Mouse (Mus musculus) liver, adult 2 months (tissue): ENCODE results near the gene Gm9573. TPM values are rescaled to one million over a fixed set of nuclear protein-coding genes. Genes with fewer than 3 reads are reported as not detected.

Experiments used
- DNase-seq: peaks from one replicate; pipeline ENCODE4 v3.0.0-alpha.2; 2011; ENCODE audit warnings: low read depth, low spot score; ENCODE audit errors: extremely low read depth
- H3K27ac ChIP-seq: fragments of 200-500 bp; replicated peaks from 2 replicates; pipeline ENCODE4 v1.5.1; 2012; ENCODE audit warnings: low read depth, mild to moderate bottlenecking, control low read depth, inconsistent platforms, low read length; ENCODE audit not compliant: insufficient read depth
- H3K27me3 ChIP-seq: fragments of 200-500 bp; 2 replicates; pipeline ENCODE4 v1.6.1; 2012; ENCODE audit warnings: mild to moderate bottlenecking, moderate library complexity, low read length, inconsistent platforms; ENCODE audit not compliant: control insufficient read depth, insufficient read depth
- H3K36me3 ChIP-seq: fragments of 200-500 bp; 2 replicates; pipeline ENCODE4 v1.6.1; 2012; ENCODE audit warnings: low read length, inconsistent platforms; ENCODE audit not compliant: control insufficient read depth, insufficient read depth
- H3K4me1 ChIP-seq: fragments of 200-500 bp; 2 replicates; pipeline ENCODE4 v1.6.1; 2011; ENCODE audit warnings: low read length; ENCODE audit not compliant: control insufficient read depth, insufficient read depth
- H3K4me3 ChIP-seq: fragments of 200-500 bp; 2 replicates; pipeline ENCODE4 v1.5.1; 2011; ENCODE audit warnings: low read depth, mild to moderate bottlenecking, control low read depth, low read length, moderate library complexity; ENCODE audit not compliant: insufficient read depth
- H3K79me2 ChIP-seq: fragments of 200-500 bp; 2 replicates; pipeline ENCODE4 v1.6.1; 2012; ENCODE audit warnings: inconsistent platforms, mild to moderate bottlenecking, low read length, moderate library complexity; ENCODE audit not compliant: control insufficient read depth, insufficient read depth
- H3K9ac ChIP-seq: fragments of 200-500 bp; 2 replicates; pipeline ENCODE4 v1.6.1; 2012; ENCODE audit warnings: low read depth, mild to moderate bottlenecking, control low read depth, inconsistent platforms, low read length
- CTCF ChIP-seq: fragments of 200-500 bp; IDR thresholded peaks from 2 replicates; pipeline ENCODE4 v1.5.1; 2011; ENCODE audit warnings: low read depth, low read length, control low read depth
- POLR2A ChIP-seq: fragments of 200-500 bp; IDR thresholded peaks from 2 replicates; pipeline ENCODE4 v1.6.1; 2011; ENCODE audit warnings: low read length, control low read depth; ENCODE audit not compliant: insufficient read depth; ENCODE audit errors: extremely low read depth
- WGBS: fragments of 180-500 bp; shearing (Covaris S2); methylation state at CpG from one replicate; pipeline ENCODE4 v1.1.7; 2018; 5-methylcytosine and 5-hydroxymethylcytosine counted together
- polyA plus RNA-seq: library from polyadenylated mRNA; depleted of rRNA; stranded (reverse); fragments of >200 nt; gene quantifications from 2 replicates; pipeline ENCODE4 v1.2.3, GENCODE M21; 2012
- total RNA-seq: library from RNA; depleted of rRNA; stranded (reverse); fragments of >200 nt; gene quantifications from 2 replicates; pipeline ENCODE4 v1.2.3, GENCODE M21; 2014

Gene Gm9573
- total and polyA plus RNA-seq, 2 experiments: not detected

- WGBS: 27% methylated on average over 14 of the region's 14 CpGs
- Histone ChIP-seq H3K27ac (no peak overlapping the region), H3K27me3 (peaks cover 3% of the 10 kb centered on the region; the same call in 1 of the 2 replicates), H3K36me3 (no peaks in the 10 kb centered on the region), H3K4me3 (no peak overlapping the region), H3K9ac (no peak overlapping the region), H3K79me2 (no peaks in the 10 kb centered on the region), H3K4me1 (no peaks in the 10 kb centered on the region)
- no peak for TF ChIP-seq POLR2A
- no peak for TF ChIP-seq CTCF
- peak; percentile 35 for DNase-seq
Measured at GRCm38 (mm10) chr17:35638475-35639190, 12.2 kb upstream of the Gm9573 start.

DNA sequence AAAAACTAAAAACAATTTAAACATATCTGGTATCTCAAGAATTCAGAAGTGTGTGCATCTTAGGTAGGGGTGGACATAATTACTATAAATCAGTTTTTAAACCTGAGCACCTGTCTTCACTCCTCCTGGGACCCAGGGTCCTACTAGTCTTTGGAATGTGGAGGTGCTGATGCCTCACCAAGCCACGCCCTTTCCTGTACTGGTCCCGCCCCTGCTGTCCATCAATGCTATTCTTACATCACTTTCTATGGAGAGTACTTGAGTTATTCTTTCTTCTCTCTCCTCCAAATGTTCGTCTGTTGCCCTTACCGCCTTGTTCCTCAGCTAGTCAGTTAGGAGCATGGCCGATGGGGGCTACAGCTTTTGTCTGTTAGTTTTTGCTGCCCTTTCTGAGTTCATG, 9.9 kb upstream of the Gm9573 start:
- no peak overlapping the region for H3K27ac ChIP-seq
- no peak for TF ChIP-seq CTCF
- DNase-seq: no peak
- H3K9ac ChIP-seq: no peak overlapping the region
- peaks cover 3% of the 10 kb centered on the region; the same call in 1 of the 2 replicates for H3K27me3 ChIP-seq
- 37% methylated on average over 5 of the region's 5 CpGs for WGBS
- no peak overlapping the region for H3K4me3 ChIP-seq
- H3K79me2 ChIP-seq: no peaks in the 10 kb centered on the region
- H3K4me1 ChIP-seq: no peaks in the 10 kb centered on the region
- no peaks in the 10 kb centered on the region for H3K36me3 ChIP-seq

GRCm38 (mm10) chr17:35635699-35636111, 9.3 kb upstream of the Gm9573 start:
- 2% methylated on average over 15 of the region's 15 CpGs for WGBS
- peak; percentile 41 for DNase-seq
- no peak overlapping the region for H3K9ac ChIP-seq

DNA sequence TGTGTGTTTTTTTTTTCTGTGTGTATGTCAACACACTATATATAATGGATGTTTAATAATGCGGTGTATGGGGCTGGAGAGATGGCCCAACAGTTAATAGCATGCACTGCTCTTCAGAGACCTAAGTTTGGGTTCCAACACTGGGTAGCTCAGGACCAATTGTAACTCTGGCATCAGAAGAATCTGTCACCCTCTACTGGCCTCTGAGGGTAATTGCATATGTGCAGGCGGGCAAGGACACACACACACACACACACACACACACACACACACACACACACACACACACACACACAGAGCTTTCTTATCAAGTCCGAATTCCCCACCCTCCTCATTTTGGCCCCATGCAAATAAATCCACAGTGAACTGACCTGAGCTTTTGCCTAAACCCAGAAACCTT, 8.8 kb upstream of the Gm9573 start:
- peaks cover 3% of the 10 kb centered on the region; the same call in 1 of the 2 replicates for H3K27me3 ChIP-seq
- no peak for DNase-seq
- no peaks in the 10 kb centered on the region for H3K36me3 ChIP-seq
- no peak overlapping the region for H3K4me3 ChIP-seq
- 64% methylated on average over 3 of the region's 3 CpGs for WGBS
- H3K27ac ChIP-seq: no peak overlapping the region
- H3K4me1 ChIP-seq: no peaks in the 10 kb centered on the region
- no peak overlapping the region for H3K9ac ChIP-seq
- H3K79me2 ChIP-seq: no peaks in the 10 kb centered on the region
- TF ChIP-seq CTCF (0 out of 2 replicates have a peak, but pooled peaks have one; percentile 9), POLR2A (no peak)

More at GRCm38 (mm10) chr17:35635699-35636111, 9.3 kb upstream of the Gm9573 start:
- Histone ChIP-seq H3K36me3 (no peaks in the 10 kb centered on the region), H3K4me3 (peak overlapping the region; percentile 38; the same call in 1 of the 2 replicates), H3K27me3 (peaks cover 3% of the 10 kb centered on the region; the same call in 1 of the 2 replicates), H3K4me1 (no peaks in the 10 kb centered on the region), H3K79me2 (no peaks in the 10 kb centered on the region), H3K27ac (no peak overlapping the region)
- TF ChIP-seq POLR2A (no peak), CTCF (peak; percentile 79)

- H3K36me3 ChIP-seq: no peaks in the 10 kb centered on the region
- no peak overlapping the region for H3K27ac ChIP-seq
- no peaks in the 10 kb centered on the region for H3K4me1 ChIP-seq
- no peak for TF ChIP-seq POLR2A
- no peak for TF ChIP-seq CTCF
- H3K79me2 ChIP-seq: no peaks in the 10 kb centered on the region
- peaks cover 3% of the 10 kb centered on the region; the same call in 1 of the 2 replicates for H3K27me3 ChIP-seq
- H3K4me3 ChIP-seq: no peak overlapping the region
- no peak overlapping the region for H3K9ac ChIP-seq
- no peak for DNase-seq
- 26% methylated on average over 1 of the region's 1 CpGs for WGBS
Measured at GRCm38 (mm10) chr17:35633992-35634391, 7.6 kb upstream of the Gm9573 start.

- no peaks in the 10 kb centered on the region for H3K4me1 ChIP-seq
- no peaks in the 10 kb centered on the region for H3K79me2 ChIP-seq
- no peak overlapping the region for H3K27ac ChIP-seq
- no peak overlapping the region for H3K9ac ChIP-seq
- H3K4me3 ChIP-seq: no peak overlapping the region
- WGBS: 71% methylated on average over 4 of the region's 4 CpGs
- H3K36me3 ChIP-seq: no peaks in the 10 kb centered on the region
- TF ChIP-seq CTCF: no peak
- no peak for TF ChIP-seq POLR2A
- peak; percentile 3 for DNase-seq
- 0 out of 2 replicates have a peak, but pooled peaks cover 2% of the 10 kb centered on the region for H3K27me3 ChIP-seq
Measured at GRCm38 (mm10) chr17:35617127-35617526, 9.3 kb downstream of the Gm9573 start.
